Mouse (Mus musculus): ENCODE data around the gene Tial1.

DNA sequence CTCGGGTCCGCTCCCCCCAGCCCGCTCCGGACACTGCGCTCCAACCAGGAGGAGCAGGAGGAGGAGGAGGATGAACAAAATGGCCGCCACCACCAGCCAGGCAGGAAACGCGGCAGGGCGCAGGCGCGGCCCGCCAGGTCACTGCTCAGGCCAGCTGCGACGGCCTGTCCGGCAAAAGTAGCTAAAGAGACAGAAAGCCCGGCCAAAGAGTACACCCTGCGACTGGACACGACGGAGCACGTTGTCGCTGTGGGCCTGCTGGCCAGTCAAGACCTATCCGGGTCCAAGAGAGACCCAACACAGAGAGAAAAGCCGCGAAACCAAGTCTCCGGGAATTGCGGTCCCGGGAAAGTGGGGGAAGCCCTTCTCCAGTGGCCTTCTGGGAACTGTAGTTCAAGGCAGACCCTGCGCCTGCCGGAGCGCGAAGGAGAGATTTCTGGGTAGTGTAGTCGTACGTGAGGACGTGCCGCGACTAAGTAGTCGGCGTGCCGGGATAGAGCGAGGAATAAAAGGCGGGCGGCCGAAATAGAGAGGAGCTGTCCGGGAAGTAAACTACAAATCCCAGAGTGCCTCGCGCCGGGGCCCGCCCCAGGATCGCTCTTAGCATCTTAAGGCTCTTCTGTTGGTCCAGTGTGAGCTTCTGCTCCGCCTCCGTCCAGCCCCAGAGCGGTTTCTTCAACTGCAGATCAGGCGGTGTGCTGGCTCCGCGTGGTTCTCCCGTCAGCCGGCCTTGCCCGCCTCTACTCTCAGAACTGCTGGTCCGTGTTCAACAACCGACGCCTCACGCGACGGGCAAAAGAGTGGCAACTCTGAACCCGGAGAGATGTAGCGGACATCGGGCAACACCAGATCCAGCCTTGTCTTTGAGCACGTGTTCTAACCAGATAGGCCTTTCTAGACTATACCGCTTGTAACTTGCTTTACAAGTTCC, at the start of gene Tial1:
- TF ChIP-seq CTCF (IDR thresholded peaks at IDR 0.05; ENCODE audit: low read depth) (no peak), EP300 (IDR thresholded peaks at IDR 0.05; ENCODE audit: low read depth) (peak; percentile 85; the same call in 1 of the 2 replicates)
